Mouse (Mus musculus) embryonic facial prominence, embryonic 10.5 days (tissue): Measurements from ENCODE around the gene Slc36a2. TPM values are rescaled to one million over a fixed set of nuclear protein-coding genes. Genes with fewer than 3 reads are reported as not detected.

Experiments
- DNase-seq: peaks from one replicate; pipeline ENCODE4 v3.0.0-alpha.2; 2017; ENCODE audit warnings: low spot score
- H3K27ac ChIP-seq: fragments of 300-500 bp; sonication (generic); replicated peaks from 2 replicates; pipeline ENCODE4 v1.5.1; 2016; ENCODE audit warnings: mild to moderate bottlenecking
- H3K27me3 ChIP-seq: fragments of 300-500 bp; sonication (generic); replicated peaks from 2 replicates; pipeline ENCODE4 v1.6.1; 2016; ENCODE audit warnings: low read depth, mild to moderate bottlenecking; ENCODE audit not compliant: poor library complexity, severe bottlenecking
- H3K36me3 ChIP-seq: fragments of 300-500 bp; sonication (generic); replicated peaks from 2 replicates; pipeline ENCODE4 v1.6.1; 2016; ENCODE audit warnings: mild to moderate bottlenecking, moderate library complexity
- H3K4me1 ChIP-seq: fragments of 300-500 bp; sonication (generic); 2 replicates; pipeline ENCODE4 v1.6.1; 2016
- H3K4me3 ChIP-seq: fragments of 300-500 bp; sonication (generic); 2 replicates; pipeline ENCODE4 v1.5.1; 2016; ENCODE audit warnings: mild to moderate bottlenecking, moderate library complexity
- H3K9me3 ChIP-seq: fragments of 300-500 bp; sonication (generic); 2 replicates; pipeline ENCODE4 v1.6.1; 2016; ENCODE audit warnings: mild to moderate bottlenecking
- WGBS: fragments of 180-500 bp; shearing (Covaris S2); methylation state at CpG from one replicate; pipeline ENCODE4 v1.1.7; 2016; 5-methylcytosine and 5-hydroxymethylcytosine counted together
- polyA plus RNA-seq: library from polyadenylated mRNA; unstranded; fragments of >200 nt; fragmentation: Nextera tagmentation; extraction: Ambion mirVana; gene quantifications from 2 replicates; pipeline ENCODE4 v1.2.1, GENCODE M21; 2016

Slc36a2 gene
- polyA plus RNA-seq, 1 experiment from 2014 or later: 0.96 TPM

DNA sequence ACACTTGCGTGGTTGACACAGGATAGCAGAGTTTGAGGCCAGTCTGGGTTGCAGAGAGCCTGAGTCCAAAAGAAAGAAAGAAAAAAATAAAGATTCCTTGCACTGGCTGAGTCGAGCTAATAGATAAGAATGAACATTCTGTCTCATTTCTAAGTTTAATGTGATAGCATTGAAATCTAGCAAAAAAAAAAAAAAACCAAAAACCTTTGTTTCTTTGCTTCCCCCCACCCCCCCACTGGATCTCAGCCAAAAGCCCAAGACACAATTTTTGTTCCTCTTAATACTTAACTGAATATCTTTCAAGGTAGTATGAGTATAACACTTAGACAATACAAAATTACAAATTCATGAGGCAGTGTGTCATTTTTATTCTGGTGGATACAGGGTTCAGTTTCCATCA is 24.2 kb upstream of the Slc36a2 start:
- no peaks in the 10 kb centered on the region; the same call in 1 of the 2 replicates for H3K36me3 ChIP-seq
- no peaks in the 10 kb centered on the region for H3K9me3 ChIP-seq
- peaks cover 45% of the 10 kb centered on the region for H3K4me1 ChIP-seq
- no peak overlapping the region for H3K27ac ChIP-seq
- DNase-seq: no peak
- H3K4me3 ChIP-seq: no peak overlapping the region
- 0 out of 2 replicates have a peak, but pooled peaks cover 10% of the 10 kb centered on the region for H3K27me3 ChIP-seq
- WGBS: 82% methylated on average over 2 of the region's 2 CpGs

DNA sequence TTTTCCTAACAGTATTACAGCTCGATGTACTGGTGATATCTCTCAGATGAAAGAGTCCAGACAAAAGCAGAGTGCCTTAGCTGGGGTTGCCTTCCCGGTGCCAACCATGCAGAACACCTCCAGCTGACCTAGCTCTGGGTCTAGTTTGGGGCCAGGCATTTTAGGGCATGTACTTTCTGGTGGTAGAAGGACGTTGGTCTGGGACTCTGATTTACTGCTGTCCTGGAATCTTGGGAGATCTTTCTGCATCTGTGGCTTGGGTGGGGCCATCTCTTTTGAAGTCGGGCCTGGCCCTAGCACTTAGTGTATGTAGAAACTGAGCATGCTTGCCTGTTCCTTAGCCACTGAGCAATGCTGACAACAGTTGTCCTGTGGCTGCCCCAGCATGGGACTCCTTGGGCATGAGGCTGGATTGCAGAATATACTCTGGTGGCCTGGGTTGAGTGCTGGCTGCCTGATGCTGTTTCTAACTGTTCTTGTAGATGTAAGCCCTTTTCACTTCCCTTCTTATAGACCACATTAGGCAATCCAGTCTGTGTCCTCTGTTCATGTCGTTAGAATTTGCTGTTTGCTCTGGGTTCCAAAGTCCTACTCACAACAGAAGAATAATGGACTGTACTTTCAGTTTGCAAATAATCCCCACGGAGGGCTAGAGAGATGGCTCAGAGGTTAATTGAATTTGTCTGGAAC is 23.3 kb upstream of the Slc36a2 start:
- H3K27ac ChIP-seq: no peak overlapping the region; the same call in 1 of the 2 replicates
- H3K9me3 ChIP-seq: no peaks in the 10 kb centered on the region
- 0 out of 2 replicates have a peak, but pooled peaks cover 10% of the 10 kb centered on the region for H3K27me3 ChIP-seq
- peaks cover 45% of the 10 kb centered on the region for H3K4me1 ChIP-seq
- no peak overlapping the region for H3K4me3 ChIP-seq
- no peaks in the 10 kb centered on the region; the same call in 1 of the 2 replicates for H3K36me3 ChIP-seq
- WGBS: 69% methylated on average over 6 of the region's 6 CpGs
- no peak for DNase-seq

DNA sequence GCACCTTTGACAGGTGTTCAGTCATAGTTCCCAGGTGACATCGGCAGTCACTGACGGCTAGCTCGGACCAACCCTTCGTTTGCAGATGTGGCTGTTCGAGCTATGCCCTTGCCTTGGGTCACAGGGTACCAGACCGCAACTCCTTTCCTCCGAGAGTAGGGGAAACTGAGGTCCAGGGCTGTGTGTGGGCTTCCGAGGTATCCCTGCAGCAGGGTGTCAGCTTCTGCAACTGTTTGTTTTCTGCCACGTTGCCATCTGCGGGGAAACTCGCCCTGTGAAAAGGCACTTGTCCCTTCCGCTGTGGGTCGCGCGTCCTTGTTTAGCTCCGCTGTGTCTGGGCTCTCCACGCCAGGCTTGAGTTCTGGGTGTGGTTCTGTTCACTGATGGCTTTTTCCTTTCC is 19.7 kb upstream of the Slc36a2 start:
- H3K27ac ChIP-seq: peak overlapping the region; percentile 85
- H3K27me3 ChIP-seq: 0 out of 2 replicates have a peak, but pooled peaks cover 10% of the 10 kb centered on the region
- H3K4me1 ChIP-seq: peaks cover 26% of the 10 kb centered on the region
- peak overlapping the region; percentile 86 for H3K4me3 ChIP-seq
- no peaks in the 10 kb centered on the region for H3K9me3 ChIP-seq
- DNase-seq: no peak
- no peaks in the 10 kb centered on the region for H3K36me3 ChIP-seq
- WGBS: 13% methylated on average over 17 of the region's 17 CpGs

DNA sequence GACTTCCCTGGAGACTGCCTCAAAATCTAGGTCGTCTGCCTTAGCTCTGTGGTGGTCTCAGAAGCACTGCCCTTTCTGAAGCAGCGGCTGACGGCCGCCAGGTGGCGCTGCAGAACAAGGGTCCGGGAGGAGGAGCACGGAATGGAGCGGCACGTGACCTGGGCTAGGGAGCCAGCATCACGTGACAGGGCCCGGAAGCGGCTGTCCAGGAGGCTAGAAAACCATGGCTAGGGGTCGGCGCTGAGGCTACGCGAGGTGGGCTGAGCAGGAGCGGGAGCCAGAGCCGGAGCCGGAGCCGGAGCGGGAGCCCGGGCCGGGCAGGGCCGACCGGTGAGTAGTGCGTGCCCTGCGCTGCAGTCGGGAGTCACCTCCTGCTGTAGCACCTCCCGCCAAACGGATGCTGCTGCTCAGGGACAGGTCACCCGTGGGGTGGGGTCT is 19.3 kb upstream of the Slc36a2 start, which contains the start of gene Slc36a1:
TSS of gene Slc36a1 (plus strand) at position 192 of the 438 bp plus-strand sequence.
- WGBS: under 1% methylated on average over 31 of the region's 31 CpGs
- no peaks in the 10 kb centered on the region for H3K36me3 ChIP-seq
- no peaks in the 10 kb centered on the region for H3K9me3 ChIP-seq
- 0 out of 2 replicates have a peak, but pooled peaks cover 10% of the 10 kb centered on the region for H3K27me3 ChIP-seq
- peak within 1 kb of the TSS; percentile 85 for H3K27ac ChIP-seq
- peaks cover 22% of the 10 kb centered on the region for H3K4me1 ChIP-seq
- H3K4me3 ChIP-seq: peak within 1 kb of the TSS; percentile 86
- DNase-seq: peak; percentile 97

DNA sequence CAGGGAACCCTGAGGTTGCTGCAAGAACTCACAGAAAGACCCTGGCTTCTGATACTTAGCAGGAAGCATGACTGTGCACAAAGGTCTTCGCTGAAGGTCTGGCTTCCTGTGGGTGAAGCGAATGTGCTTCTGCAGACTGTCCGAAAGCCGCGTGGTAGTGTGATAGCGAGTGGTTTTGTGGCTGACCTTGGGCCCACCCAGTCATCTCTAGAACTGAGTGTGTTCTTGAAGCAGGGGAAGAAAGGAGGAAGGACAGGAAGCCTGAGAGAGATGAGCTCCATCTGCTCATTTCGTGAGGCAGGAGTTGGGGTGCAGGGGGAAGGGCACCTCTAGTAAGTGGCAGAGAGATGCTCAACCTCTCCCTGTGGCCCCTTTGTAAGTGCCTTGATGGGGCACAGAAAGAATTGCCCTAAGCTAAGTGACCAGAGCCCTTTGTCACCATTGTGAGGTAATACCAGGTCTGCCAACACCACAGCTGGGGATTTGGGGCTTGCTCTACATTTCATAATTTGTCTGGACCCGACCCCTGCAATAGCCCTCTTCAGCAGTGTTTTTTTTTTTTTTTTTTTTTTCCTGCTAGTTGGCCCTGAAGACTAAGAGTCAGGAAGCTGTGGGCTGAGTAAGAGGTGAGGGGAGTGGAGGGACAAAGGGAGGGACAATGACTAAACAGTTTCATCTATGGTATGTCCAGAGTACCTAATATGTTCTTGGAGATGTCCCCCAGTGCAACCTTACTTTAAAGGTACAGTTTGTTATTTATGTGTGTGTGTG is 13.0 kb upstream of the Slc36a2 start:
- Histone ChIP-seq H3K36me3 (no peaks in the 10 kb centered on the region), H3K9me3 (no peaks in the 10 kb centered on the region), H3K4me1 (no peaks in the 10 kb centered on the region), H3K27ac (no peak overlapping the region), H3K27me3 (no peaks in the 10 kb centered on the region), H3K4me3 (no peak overlapping the region)
- DNase-seq: no peak
- whole genome bisulfite sequencing: 80% methylated on average over 8 of the region's 8 CpGs

DNA sequence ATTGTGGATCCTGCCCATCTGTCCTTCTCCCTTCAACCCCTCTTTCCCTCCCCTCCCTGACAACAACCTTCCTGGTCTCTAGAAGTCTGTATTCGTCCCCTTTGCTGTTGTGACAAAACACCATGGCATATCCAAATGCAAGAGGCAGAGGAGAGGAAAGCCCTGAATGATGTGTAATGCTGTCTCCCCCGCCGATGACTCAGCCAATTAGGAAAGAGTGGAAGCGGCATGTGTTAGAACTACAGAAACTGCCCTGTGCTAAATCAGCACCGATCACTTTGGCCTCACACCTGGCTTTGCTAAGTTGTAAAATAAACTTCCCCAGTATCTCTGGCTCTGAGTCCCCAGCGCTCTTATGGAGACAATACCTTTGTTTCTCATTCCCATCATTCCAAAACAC is 12.2 kb upstream of the Slc36a2 start:
- no peak for DNase-seq
- Histone ChIP-seq H3K27ac (no peak overlapping the region), H3K9me3 (no peaks in the 10 kb centered on the region), H3K4me3 (no peak overlapping the region), H3K36me3 (no peaks in the 10 kb centered on the region), H3K27me3 (no peaks in the 10 kb centered on the region), H3K4me1 (no peaks in the 10 kb centered on the region)
- WGBS: 66% methylated on average over 6 of the region's 6 CpGs

DNA sequence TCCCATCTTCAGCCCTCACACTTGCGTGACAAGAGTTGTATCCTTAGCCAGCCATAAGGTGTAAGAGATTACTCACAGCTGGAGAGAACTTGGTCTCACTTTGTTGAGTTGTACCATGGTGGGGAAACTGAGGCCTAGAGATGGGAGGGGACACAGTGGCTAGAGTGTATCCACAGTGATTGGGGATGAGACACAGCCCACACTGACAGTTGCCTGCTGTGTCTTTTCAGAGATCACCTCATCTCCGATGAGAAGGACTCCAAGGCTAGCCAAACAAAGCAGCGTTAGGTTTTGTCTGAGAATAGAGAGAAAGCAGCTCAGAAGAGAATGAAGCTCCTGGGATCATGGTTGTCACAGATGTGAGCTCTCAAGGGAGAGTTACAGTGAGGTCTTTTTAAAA is 5.3 kb upstream of the Slc36a2 start:
- DNase-seq: no peak
- Histone ChIP-seq H3K4me3 (no peak overlapping the region), H3K36me3 (no peaks in the 10 kb centered on the region), H3K27ac (no peak overlapping the region), H3K27me3 (no peaks in the 10 kb centered on the region), H3K4me1 (no peaks in the 10 kb centered on the region), H3K9me3 (no peaks in the 10 kb centered on the region)
- WGBS: 82% methylated on average over 3 of the region's 3 CpGs

DNA sequence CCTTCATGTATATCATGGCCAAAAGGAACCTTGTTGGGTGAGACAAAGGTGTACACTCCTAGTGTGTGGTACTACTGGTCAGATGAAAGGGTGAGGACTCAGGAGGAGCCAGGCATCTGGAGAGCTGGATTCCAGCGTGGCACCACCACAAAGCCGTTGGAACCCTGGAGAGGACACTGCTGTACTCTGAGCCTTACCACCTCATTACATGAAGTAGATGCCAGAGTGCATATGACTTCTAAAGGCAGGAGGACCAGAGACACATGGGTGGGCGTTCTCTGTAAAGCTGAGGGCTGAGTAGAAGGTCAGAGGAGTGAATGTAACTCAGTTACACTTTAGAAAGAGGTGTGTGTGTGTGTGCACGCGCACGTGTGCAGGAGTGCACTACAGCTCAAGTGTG is 2.9 kb upstream of the Slc36a2 start:
- Histone ChIP-seq H3K4me1 (peaks cover 20% of the 10 kb centered on the region), H3K36me3 (no peaks in the 10 kb centered on the region), H3K9me3 (no peaks in the 10 kb centered on the region), H3K27me3 (0 out of 2 replicates have a peak, but pooled peaks cover 6% of the 10 kb centered on the region), H3K4me3 (no peak overlapping the region), H3K27ac (no peak overlapping the region)
- WGBS: 87% methylated on average over 6 of the region's 6 CpGs
- no peak for DNase-seq

DNA sequence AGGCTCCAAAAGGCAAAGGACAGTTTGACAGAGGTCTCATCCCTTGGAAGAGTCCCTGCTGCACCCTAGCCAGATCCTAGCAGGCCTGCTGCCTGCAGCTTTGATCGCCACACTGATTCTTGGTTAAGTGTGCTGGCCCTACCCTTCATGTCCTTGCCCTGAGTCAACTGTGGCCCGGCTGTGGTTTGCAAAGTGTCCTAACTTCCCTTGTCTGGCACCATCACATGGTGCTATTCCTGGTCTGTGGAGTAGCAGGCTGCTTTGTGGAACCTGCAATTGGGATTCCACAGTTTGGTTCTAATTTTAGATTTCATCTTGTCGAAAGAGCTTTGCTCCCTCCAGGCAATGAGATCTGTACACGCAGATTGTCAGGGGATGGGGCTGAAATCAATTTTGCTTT is 2.4 kb upstream of the Slc36a2 start:
- Histone ChIP-seq H3K27ac (no peak overlapping the region), H3K36me3 (no peaks in the 10 kb centered on the region), H3K9me3 (no peaks in the 10 kb centered on the region), H3K4me1 (peaks cover 20% of the 10 kb centered on the region), H3K4me3 (no peak overlapping the region), H3K27me3 (0 out of 2 replicates have a peak, but pooled peaks cover 6% of the 10 kb centered on the region)
- DNase-seq: no peak
- 78% methylated on average over 4 of the region's 4 CpGs for WGBS

DNA sequence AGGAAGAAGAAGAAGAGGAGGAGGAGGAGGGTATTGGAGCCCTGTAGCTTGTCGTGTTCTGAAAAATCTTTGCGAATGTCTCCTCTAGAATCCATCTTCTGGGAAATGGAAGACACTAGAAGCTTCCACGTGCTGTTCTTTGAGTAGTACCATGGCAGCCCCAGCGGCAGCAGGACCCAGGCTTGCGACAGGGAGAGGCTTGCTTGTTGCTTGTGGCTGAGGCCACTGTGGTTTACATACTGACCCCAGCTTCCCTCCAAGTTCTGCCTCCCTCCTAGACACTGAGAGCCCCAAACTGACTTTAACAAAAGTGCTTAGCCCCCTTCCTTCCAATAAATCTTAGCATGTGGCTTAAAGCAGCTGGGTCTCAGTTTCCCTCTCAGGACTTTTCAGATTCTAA is 631 bp downstream of the Slc36a2 start:
- Histone ChIP-seq H3K4me3 (no peak overlapping the region), H3K27ac (no peak overlapping the region), H3K9me3 (no peaks in the 10 kb centered on the region), H3K27me3 (0 out of 2 replicates have a peak, but pooled peaks cover 6% of the 10 kb centered on the region), H3K4me1 (peaks cover 20% of the 10 kb centered on the region), H3K36me3 (no peaks in the 10 kb centered on the region)
- 79% methylated on average over 5 of the region's 5 CpGs for WGBS
- DNase-seq: no peak

DNA sequence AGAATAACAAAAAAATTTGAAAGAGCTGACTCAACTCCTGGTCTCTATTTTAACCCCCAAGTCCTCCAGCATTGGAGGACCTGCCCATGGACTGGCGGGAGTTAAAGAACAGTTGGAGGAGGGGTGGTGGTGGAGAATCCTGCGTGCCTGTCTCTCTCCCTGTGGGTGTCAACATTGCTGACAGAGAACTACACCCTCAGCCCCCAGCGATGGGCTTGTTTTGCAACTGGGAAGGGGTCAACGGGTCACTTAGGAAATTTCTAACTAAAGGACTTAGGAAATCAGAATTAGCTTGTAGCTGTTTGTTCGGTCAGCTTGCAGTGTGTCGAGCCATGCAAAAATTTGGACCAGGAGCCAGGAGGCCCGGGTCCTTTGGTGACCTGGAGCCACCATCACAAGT is 1.8 kb downstream of the Slc36a2 start:
- Histone ChIP-seq H3K27me3 (0 out of 2 replicates have a peak, but pooled peaks cover 6% of the 10 kb centered on the region), H3K36me3 (no peaks in the 10 kb centered on the region), H3K4me3 (no peak overlapping the region), H3K4me1 (peaks cover 20% of the 10 kb centered on the region), H3K9me3 (no peaks in the 10 kb centered on the region), H3K27ac (no peak overlapping the region; the same call in 1 of the 2 replicates)
- DNase-seq: no peak
- 38% methylated on average over 7 of the region's 7 CpGs for WGBS

DNA sequence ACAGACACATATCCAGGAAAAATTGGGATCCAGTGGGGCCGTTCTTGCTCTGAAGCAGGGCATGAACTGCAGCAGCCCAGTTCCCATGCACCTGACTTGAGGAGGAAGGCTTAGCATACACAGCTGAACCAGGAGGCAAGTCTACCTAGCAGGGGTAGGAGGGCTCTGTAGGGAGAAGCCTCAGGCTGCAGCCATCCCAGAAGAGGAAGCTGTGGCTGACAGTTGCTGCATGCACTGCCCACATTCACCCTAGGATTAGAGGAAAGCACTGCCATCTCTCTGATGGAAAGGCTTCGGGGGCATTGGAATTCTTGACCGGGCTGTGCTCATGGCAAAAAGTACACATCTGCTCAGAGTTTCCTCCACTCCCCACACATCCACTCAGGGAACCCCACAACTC is 5.0 kb downstream of the Slc36a2 start:
- no peak for DNase-seq
- 0 out of 2 replicates have a peak, but pooled peaks cover 6% of the 10 kb centered on the region for H3K27me3 ChIP-seq
- no peaks in the 10 kb centered on the region for H3K9me3 ChIP-seq
- H3K4me1 ChIP-seq: peaks cover 19% of the 10 kb centered on the region
- no peak overlapping the region for H3K27ac ChIP-seq
- no peak overlapping the region for H3K4me3 ChIP-seq
- H3K36me3 ChIP-seq: no peaks in the 10 kb centered on the region
- WGBS: 92% methylated on average over 3 of the region's 3 CpGs
